8 mouse cellular contexts compared by ENCODE assay signal in genomic region chr8:94787524-94788501, GRCm38 (mm10). TPM values are rescaled to one million over a fixed set of nuclear protein-coding genes. Genes with fewer than 3 reads are reported as not detected.
A peak's percentile ranks its signal among the peaks of the same experiment; 100 is the strongest.
DNase-seq lines count a peak whose midpoint lies in the region; ATAC-seq lines count a peak whose summit lies in the region.

No protein-coding gene starts in this region.

- WGBS in limb, embryonic 15.5 days = 36% methylated on average over 15 of the region's 15 CpGs
- WGBS in limb, embryonic 10.5 days = 77% methylated on average over 15 of the region's 15 CpGs
- 55% methylated on average over 15 of the region's 15 CpGs for WGBS in kidney, embryonic 14.5 days
- WGBS in forebrain, embryonic 11.5 days = 69% methylated on average over 15 of the region's 15 CpGs

- no peak for DNase-seq in limb, embryonic 10.5 days (ENCODE audit: low spot score)
- DNase-seq in c-Kit-positive CD71-positive TER-119-positive erythroid progenitor cells, embryonic 14.5 days (ENCODE audit: low spot score) = peak; percentile 82
- DNase-seq in forebrain, embryonic 11.5 days (ENCODE audit: low spot score) = no peak
- no peak for DNase-seq in natural killer cell, adult 2 months (ENCODE audit: low spot score in 2 of 2)
- no peak for DNase-seq in right cerebral cortex, postnatal 4 days

- H3K27me3 ChIP-seq in limb, embryonic 15.5 days = no peaks in the 10 kb centered on the region
- no peaks in the 10 kb centered on the region for H3K27me3 ChIP-seq in limb, embryonic 10.5 days (ENCODE audit: low read depth, poor library complexity, severe bottlenecking)
- no peaks in the 10 kb centered on the region for H3K27me3 ChIP-seq in kidney, embryonic 14.5 days (ENCODE audit: control insufficient read depth, insufficient read depth, low read length)
- no peaks in the 10 kb centered on the region for H3K27me3 ChIP-seq in forebrain, embryonic 11.5 days (ENCODE audit: control insufficient read depth, insufficient read depth, low read length)

- no peaks in the 10 kb centered on the region for H3K36me3 ChIP-seq in limb, embryonic 15.5 days
- H3K36me3 ChIP-seq in limb, embryonic 10.5 days = no peaks in the 10 kb centered on the region
- no peaks in the 10 kb centered on the region for H3K36me3 ChIP-seq in kidney, embryonic 14.5 days (ENCODE audit: control insufficient read depth, insufficient read depth, low read length)
- H3K36me3 ChIP-seq in forebrain, embryonic 11.5 days (ENCODE audit: control insufficient read depth, insufficient read depth, low read length) = no peaks in the 10 kb centered on the region

- H3K9ac ChIP-seq in limb, embryonic 15.5 days = no peak overlapping the region
- H3K9ac ChIP-seq in kidney, embryonic 14.5 days (ENCODE audit: low read depth, low read length) = no peak overlapping the region
- H3K9ac ChIP-seq in forebrain, embryonic 11.5 days (ENCODE audit: low read length) = no peak overlapping the region

- no peaks in the 10 kb centered on the region for H3K9me3 ChIP-seq in limb, embryonic 15.5 days
- H3K9me3 ChIP-seq in limb, embryonic 10.5 days (replicated peaks) = no peaks in the 10 kb centered on the region
- H3K9me3 ChIP-seq in kidney, embryonic 14.5 days (ENCODE audit: control insufficient read depth, low read length) = no peaks in the 10 kb centered on the region
- no peaks in the 10 kb centered on the region for H3K9me3 ChIP-seq in forebrain, embryonic 11.5 days (ENCODE audit: control insufficient read depth, low read length)

- peaks cover 14% of the 10 kb centered on the region for H3K4me1 ChIP-seq in limb, embryonic 15.5 days
- H3K4me1 ChIP-seq in limb, embryonic 10.5 days = peaks cover 15% of the 10 kb centered on the region
- H3K4me1 ChIP-seq in kidney, embryonic 14.5 days (ENCODE audit: control insufficient read depth, insufficient read depth, low read length) = no peaks in the 10 kb centered on the region
- no peaks in the 10 kb centered on the region for H3K4me1 ChIP-seq in forebrain, embryonic 11.5 days (replicated peaks; ENCODE audit: control insufficient read depth, insufficient read depth, low read length)

- H3K4me3 ChIP-seq in limb, embryonic 15.5 days = no peak overlapping the region
- H3K4me3 ChIP-seq in limb, embryonic 10.5 days = no peak overlapping the region
- H3K4me3 ChIP-seq in kidney, embryonic 14.5 days (ENCODE audit: low read length) = no peak overlapping the region
- H3K4me3 ChIP-seq in forebrain, embryonic 11.5 days (ENCODE audit: low read depth, low read length) = no peak overlapping the region

- peak; percentile 27; the same call in 1 of the 2 replicates for ATAC-seq in limb, embryonic 15.5 days (ENCODE audit: insufficient number of reproducible peaks, low FRiP score, low TSS enrichment, low read depth)
- ATAC-seq in kidney, embryonic 14.5 days (ENCODE audit: low FRiP score, low TSS enrichment) = 0 out of 2 replicates have a peak, but pooled peaks have one; percentile 46
- ATAC-seq in megakaryocyte, adult 5-6 weeks (ENCODE audit: poor library complexity, severe bottlenecking) = peak; percentile 46; the same call in 1 of the 2 replicates
- ATAC-seq in forebrain, embryonic 11.5 days (replicated peaks; ENCODE audit: low FRiP score) = no peak

- no peak overlapping the region for H3K27ac ChIP-seq in limb, embryonic 15.5 days
- no peak overlapping the region for H3K27ac ChIP-seq in limb, embryonic 10.5 days
- no peak overlapping the region; the same call in 1 of the 2 replicates for H3K27ac ChIP-seq in kidney, embryonic 14.5 days (ENCODE audit: low read depth, low read length)
- H3K27ac ChIP-seq in forebrain, embryonic 11.5 days (ENCODE audit: low read depth, low read length) = no peak overlapping the region

- no peak overlapping the region for H3K4me2 ChIP-seq in limb, embryonic 15.5 days
- no peak overlapping the region for H3K4me2 ChIP-seq in kidney, embryonic 14.5 days (replicated peaks; ENCODE audit: low read depth, low read length)
- H3K4me2 ChIP-seq in forebrain, embryonic 11.5 days (ENCODE audit: low read depth, low read length, severe bottlenecking) = no peak overlapping the region

RNA-seq across cellular contexts. Expression of gene Cx3cl1, which starts 16.0 kb away (rescaled TPM):
- polyA plus RNA-seq in limb, embryonic 15.5 days (2015; fragmentation: Nextera tagmentation; extraction: Ambion mirVana) = 9.3 and 12.0 TPM in 2 replicates
- polyA plus RNA-seq in limb, embryonic 10.5 days (2016; fragmentation: Nextera tagmentation; extraction: Ambion mirVana) = 2.7 and 5.3 TPM in 2 replicates
- 4.2 and 7.4 TPM in 2 replicates for polyA plus RNA-seq in kidney, embryonic 14.5 days (2014; fragmentation: Nextera tagmentation; extraction: Ambion mirVana)
- 0.13 and 0.18 TPM in 2 replicates for total RNA-seq in megakaryocyte, adult 5-6 weeks (2015)
- total RNA-seq in megakaryocyte, adult 5-6 weeks (2017) = not detected in 2 replicates
- polyA plus RNA-seq in forebrain, embryonic 11.5 days (2014; fragmentation: Nextera tagmentation; extraction: Ambion mirVana) = 8.8 and 9.4 TPM in 2 replicates

RNA-seq across cellular contexts. Expression of gene Ccl17, which starts 22.4 kb away (rescaled TPM):
- not detected in 2 replicates for polyA plus RNA-seq in limb, embryonic 15.5 days (2015; fragmentation: Nextera tagmentation; extraction: Ambion mirVana)
- not detected in 2 replicates for polyA plus RNA-seq in limb, embryonic 10.5 days (2016; fragmentation: Nextera tagmentation; extraction: Ambion mirVana)
- polyA plus RNA-seq in kidney, embryonic 14.5 days (2014; fragmentation: Nextera tagmentation; extraction: Ambion mirVana) = not detected in 2 replicates
- 2.4 TPM in 1 of 2 replicates, not detected in the other for total RNA-seq in megakaryocyte, adult 5-6 weeks (2015)
- 1.4 TPM in 1 of 2 replicates, not detected in the other for total RNA-seq in megakaryocyte, adult 5-6 weeks (2017)
- polyA plus RNA-seq in forebrain, embryonic 11.5 days (2014; fragmentation: Nextera tagmentation; extraction: Ambion mirVana) = not detected in 2 replicates

RNA-seq across cellular contexts. Expression of gene Ccl22, which starts 42.4 kb away (rescaled TPM):
- polyA plus RNA-seq in limb, embryonic 15.5 days (2015; fragmentation: Nextera tagmentation; extraction: Ambion mirVana) = not detected in 2 replicates
- polyA plus RNA-seq in limb, embryonic 10.5 days (2016; fragmentation: Nextera tagmentation; extraction: Ambion mirVana) = not detected in 2 replicates
- not detected in 2 replicates for polyA plus RNA-seq in kidney, embryonic 14.5 days (2014; fragmentation: Nextera tagmentation; extraction: Ambion mirVana)
- not detected in 2 replicates for total RNA-seq in megakaryocyte, adult 5-6 weeks (2015)
- total RNA-seq in megakaryocyte, adult 5-6 weeks (2017) = not detected in 2 replicates
- not detected in 2 replicates for polyA plus RNA-seq in forebrain, embryonic 11.5 days (2014; fragmentation: Nextera tagmentation; extraction: Ambion mirVana)

RNA-seq across cellular contexts. Expression of gene Coq9, which starts 50.3 kb away (rescaled TPM):
- polyA plus RNA-seq in limb, embryonic 15.5 days (2015; fragmentation: Nextera tagmentation; extraction: Ambion mirVana) = 74.6 and 81.5 TPM in 2 replicates
- 51.2 and 65.5 TPM in 2 replicates for polyA plus RNA-seq in limb, embryonic 10.5 days (2016; fragmentation: Nextera tagmentation; extraction: Ambion mirVana)
- 59.8 and 71.9 TPM in 2 replicates for polyA plus RNA-seq in kidney, embryonic 14.5 days (2014; fragmentation: Nextera tagmentation; extraction: Ambion mirVana)
- 12.8 and 16.6 TPM in 2 replicates for total RNA-seq in megakaryocyte, adult 5-6 weeks (2015)
- total RNA-seq in megakaryocyte, adult 5-6 weeks (2017) = 22.1 and 24.8 TPM in 2 replicates
- 53.7 and 60.5 TPM in 2 replicates for polyA plus RNA-seq in forebrain, embryonic 11.5 days (2014; fragmentation: Nextera tagmentation; extraction: Ambion mirVana)

RNA-seq across cellular contexts. Expression of gene Ciapin1, which starts 50.3 kb away (rescaled TPM):
- 81.8 and 82.8 TPM in 2 replicates for polyA plus RNA-seq in limb, embryonic 15.5 days (2015; fragmentation: Nextera tagmentation; extraction: Ambion mirVana)
- 195 and 198 TPM in 2 replicates for polyA plus RNA-seq in limb, embryonic 10.5 days (2016; fragmentation: Nextera tagmentation; extraction: Ambion mirVana)
- 101 and 102 TPM in 2 replicates for polyA plus RNA-seq in kidney, embryonic 14.5 days (2014; fragmentation: Nextera tagmentation; extraction: Ambion mirVana)
- 13.0 and 28.9 TPM in 2 replicates for total RNA-seq in megakaryocyte, adult 5-6 weeks (2015)
- 13.5 and 19.5 TPM in 2 replicates for total RNA-seq in megakaryocyte, adult 5-6 weeks (2017)
- polyA plus RNA-seq in forebrain, embryonic 11.5 days (2014; fragmentation: Nextera tagmentation; extraction: Ambion mirVana) = 144 and 152 TPM in 2 replicates
